Mouse (Mus musculus): ENCODE measurements around the gene Wdr11. TPM values are rescaled to one million over a fixed set of nuclear protein-coding genes. Genes with fewer than 3 reads are reported as not detected.

Gene Wdr11
- polyA plus RNA-seq, 1 experiment from 2014 or later = 20.3 TPM

GRCm38 (mm10) chr7:129675852-129676251 lies 84.2 kb downstream of the Wdr11 start:
- Histone ChIP-seq H3K4me2 (replicated peaks; ENCODE audit: low read depth, low read length) (no peak overlapping the region), H3K4me3 (ENCODE audit: low read depth, low read length) (no peak overlapping the region), H3K27me3 (replicated peaks; ENCODE audit: insufficient read depth, low read length) (no peaks in the 10 kb centered on the region), H3K27ac (ENCODE audit: low read length) (no peak overlapping the region), H3K9me3 (ENCODE audit: low read length) (no peaks in the 10 kb centered on the region), H3K9ac (replicated peaks; ENCODE audit: low read depth) (no peak overlapping the region), H3K4me1 (ENCODE audit: insufficient read depth, low read depth, low read length) (0 out of 2 replicates have a peak, but pooled peaks cover 6% of the 10 kb centered on the region), H3K36me3 (ENCODE audit: insufficient read depth, low read length) (no peaks in the 10 kb centered on the region)
- no peak for DNase-seq (ENCODE audit: low spot score)
- TF ChIP-seq CTCF (IDR thresholded peaks at IDR 0.05) (no peak), EP300 (IDR thresholded peaks at IDR 0.05) (no peak)
- WGBS = 86% methylated on average over 6 of the region's 6 CpGs
- ATAC-seq = no peak

DNA sequence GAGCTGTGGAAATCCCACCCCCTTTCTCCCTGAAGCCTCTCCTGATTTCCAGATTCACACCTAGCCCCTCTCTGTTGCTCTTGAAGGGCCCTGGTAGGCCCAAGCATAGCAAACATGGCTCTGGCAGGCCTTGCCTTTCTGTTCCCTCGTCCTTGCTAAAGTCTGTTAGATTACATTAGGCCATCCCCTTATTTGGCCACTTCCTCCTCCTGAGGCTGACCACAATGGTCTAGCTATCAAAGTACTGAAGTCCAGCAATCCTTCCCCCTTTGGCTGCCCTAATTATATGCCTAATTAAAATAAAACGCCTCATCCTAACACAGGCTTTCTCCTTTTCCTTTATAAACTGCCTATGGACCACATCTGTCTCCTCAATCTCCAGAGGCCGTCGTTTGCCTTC lies 85.5 kb downstream of the Wdr11 start:
- H3K4me1 ChIP-seq (ENCODE audit: insufficient read depth, low read depth, low read length) = 0 out of 2 replicates have a peak, but pooled peaks cover 6% of the 10 kb centered on the region
- H3K9ac ChIP-seq (replicated peaks; ENCODE audit: low read depth) = no peak overlapping the region
- DNase-seq (ENCODE audit: low spot score) (no peak), ATAC-seq (no peak)
- WGBS = 73% methylated on average over 4 of the region's 4 CpGs
- no peaks in the 10 kb centered on the region for H3K9me3 ChIP-seq (ENCODE audit: low read length)
- TF ChIP-seq CTCF (IDR thresholded peaks at IDR 0.05) (no peak), EP300 (IDR thresholded peaks at IDR 0.05) (no peak)
- no peak overlapping the region for H3K4me3 ChIP-seq (ENCODE audit: low read depth, low read length)
- no peak overlapping the region for H3K4me2 ChIP-seq (replicated peaks; ENCODE audit: low read depth, low read length)
- no peak overlapping the region for H3K27ac ChIP-seq (ENCODE audit: low read length)
- no peaks in the 10 kb centered on the region for H3K27me3 ChIP-seq (replicated peaks; ENCODE audit: insufficient read depth, low read length)
- no peaks in the 10 kb centered on the region for H3K36me3 ChIP-seq (ENCODE audit: insufficient read depth, low read length)

GRCm38 (mm10) chr7:129678431-129678830 lies 86.8 kb downstream of the Wdr11 start:
- DNase-seq (ENCODE audit: low spot score) = peak; percentile 54
- Histone ChIP-seq H3K4me3 (ENCODE audit: low read depth, low read length) (no peak overlapping the region), H3K36me3 (ENCODE audit: insufficient read depth, low read length) (no peaks in the 10 kb centered on the region), H3K4me2 (replicated peaks; ENCODE audit: low read depth, low read length) (no peak overlapping the region), H3K27me3 (replicated peaks; ENCODE audit: insufficient read depth, low read length) (no peaks in the 10 kb centered on the region), H3K27ac (ENCODE audit: low read length) (no peak overlapping the region), H3K4me1 (ENCODE audit: insufficient read depth, low read depth, low read length) (peaks cover 3% of the 10 kb centered on the region; the same call in 1 of the 2 replicates), H3K9me3 (ENCODE audit: low read length) (no peaks in the 10 kb centered on the region), H3K9ac (replicated peaks; ENCODE audit: low read depth) (no peak overlapping the region)
- ATAC-seq = peak; percentile 18; the same call in 1 of the 2 replicates
- WGBS = 30% methylated on average over 8 of the region's 8 CpGs
- TF ChIP-seq CTCF (IDR thresholded peaks at IDR 0.05) = no peak
- TF ChIP-seq EP300 (IDR thresholded peaks at IDR 0.05) = peak; percentile 51; the same call in 1 of the 2 replicates

- H3K9me3 ChIP-seq (ENCODE audit: low read length) = no peaks in the 10 kb centered on the region
- H3K27ac ChIP-seq (ENCODE audit: low read length) = no peak overlapping the region
- 63% methylated on average over 8 of the region's 8 CpGs for WGBS
- H3K36me3 ChIP-seq (ENCODE audit: insufficient read depth, low read length) = no peaks in the 10 kb centered on the region
- no peaks in the 10 kb centered on the region; the same call in 1 of the 2 replicates for H3K4me1 ChIP-seq (ENCODE audit: insufficient read depth, low read depth, low read length)
- H3K27me3 ChIP-seq (replicated peaks; ENCODE audit: insufficient read depth, low read length) = no peaks in the 10 kb centered on the region
- H3K4me2 ChIP-seq (replicated peaks; ENCODE audit: low read depth, low read length) = no peak overlapping the region
- DNase-seq (ENCODE audit: low spot score) (no peak), ATAC-seq (no peak)
- H3K4me3 ChIP-seq (ENCODE audit: low read depth, low read length) = no peak overlapping the region
- no peak overlapping the region for H3K9ac ChIP-seq (replicated peaks; ENCODE audit: low read depth)
- TF ChIP-seq EP300 (IDR thresholded peaks at IDR 0.05) = no peak
- TF ChIP-seq CTCF (IDR thresholded peaks at IDR 0.05) = no peak
These were observed 87.3 kb downstream of the Wdr11 start for GRCm38 (mm10) chr7:129678972-129679371.

DNA sequence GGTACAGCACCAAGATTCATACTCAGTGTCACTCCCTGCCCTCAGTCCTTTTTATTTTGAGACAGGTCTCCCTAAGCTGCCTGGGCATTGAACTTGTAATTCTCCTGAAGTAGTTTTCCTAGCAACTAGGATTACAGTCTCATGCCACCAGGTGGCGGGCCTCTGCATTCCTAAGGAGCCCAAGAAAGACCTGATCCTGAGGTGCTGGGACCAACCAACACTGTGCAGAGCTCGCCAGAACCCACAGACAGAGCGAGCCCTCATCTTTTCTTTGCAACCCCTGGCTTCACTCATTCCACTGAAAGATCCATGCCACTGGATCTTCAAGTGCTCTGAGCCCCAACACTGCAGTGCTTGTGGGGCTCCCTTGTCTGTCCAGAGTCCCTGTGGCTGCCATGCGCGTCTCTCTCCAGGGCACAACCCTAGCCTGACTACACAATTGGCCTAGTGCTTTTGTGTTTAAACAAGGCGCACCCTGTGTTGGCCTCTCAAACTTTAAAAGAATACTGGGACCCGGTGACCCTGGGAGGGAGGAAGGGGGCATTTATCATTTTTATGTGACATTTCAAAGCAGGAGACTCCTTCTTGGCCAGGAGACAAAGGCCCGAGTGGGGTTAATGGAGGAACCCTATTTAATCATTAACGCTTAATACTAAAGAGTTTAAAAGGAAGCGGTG lies 89.0 kb downstream of the Wdr11 start:
- Histone ChIP-seq H3K27ac (ENCODE audit: low read length) (peak overlapping the region; percentile 10; the same call in 1 of the 2 replicates), H3K27me3 (replicated peaks; ENCODE audit: insufficient read depth, low read length) (no peaks in the 10 kb centered on the region), H3K9ac (replicated peaks; ENCODE audit: low read depth) (no peak overlapping the region), H3K9me3 (ENCODE audit: low read length) (no peaks in the 10 kb centered on the region), H3K36me3 (ENCODE audit: insufficient read depth, low read length) (no peaks in the 10 kb centered on the region), H3K4me1 (ENCODE audit: insufficient read depth, low read depth, low read length) (no peaks in the 10 kb centered on the region; the same call in 1 of the 2 replicates), H3K4me2 (replicated peaks; ENCODE audit: low read depth, low read length) (no peak overlapping the region), H3K4me3 (ENCODE audit: low read depth, low read length) (no peak overlapping the region)
- peak; percentile 74 for TF ChIP-seq CTCF (IDR thresholded peaks at IDR 0.05)
- no peak for TF ChIP-seq EP300 (IDR thresholded peaks at IDR 0.05)
- peak; percentile 66 for ATAC-seq
- DNase-seq (ENCODE audit: low spot score) = peak; percentile 76
- 32% methylated on average over 10 of the region's 10 CpGs for WGBS

- no peak overlapping the region for H3K9ac ChIP-seq (replicated peaks; ENCODE audit: low read depth)
- WGBS = 41% methylated on average over 3 of the region's 3 CpGs
- ATAC-seq (no peak), DNase-seq (ENCODE audit: low spot score) (no peak)
- no peaks in the 10 kb centered on the region for H3K27me3 ChIP-seq (replicated peaks; ENCODE audit: insufficient read depth, low read length)
- no peak overlapping the region for H3K4me3 ChIP-seq (ENCODE audit: low read depth, low read length)
- no peaks in the 10 kb centered on the region; the same call in 1 of the 2 replicates for H3K4me1 ChIP-seq (ENCODE audit: insufficient read depth, low read depth, low read length)
- no peak overlapping the region for H3K4me2 ChIP-seq (replicated peaks; ENCODE audit: low read depth, low read length)
- H3K27ac ChIP-seq (ENCODE audit: low read length) = 0 out of 2 replicates have a peak overlapping the region, but pooled peaks have one; percentile 6
- TF ChIP-seq CTCF (IDR thresholded peaks at IDR 0.05) (no peak), EP300 (IDR thresholded peaks at IDR 0.05) (no peak)
- H3K36me3 ChIP-seq (ENCODE audit: insufficient read depth, low read length) = no peaks in the 10 kb centered on the region
- H3K9me3 ChIP-seq (ENCODE audit: low read length) = no peaks in the 10 kb centered on the region
These were observed 90.9 kb downstream of the Wdr11 start for GRCm38 (mm10) chr7:129682525-129682924.
